17 mouse cellular contexts compared by ENCODE assay signal in genomic region chr16:56673420-56673819, GRCm38 (mm10).
"Had no signal": no experiment of that assay in that cellular context is flagged by ENCODE, and none has a peak within 500 bp of the region (broad histone marks: within the 10 kb centered on the region; RNA-seq: fewer than 3 reads in every experiment).

No protein-coding gene starts in this region.

- H3K4me1 ChIP-seq: liver, embryonic 13.5 days; liver, embryonic 15.5 days; midbrain, embryonic 13.5 days; midbrain, embryonic 15.5 days; neural tube, embryonic 12.5 days; stomach, embryonic 15.5 days had no signal

- H3K4me3 ChIP-seq: liver, embryonic 13.5 days; liver, embryonic 15.5 days; megakaryocyte, embryonic 14.5 days; midbrain, embryonic 13.5 days; midbrain, embryonic 15.5 days; neural tube, embryonic 12.5 days; stomach, embryonic 15.5 days had no signal

- ATAC-seq: liver, postnatal 0 days; midbrain, embryonic 13.5 days; midbrain, embryonic 15.5 days had no signal

- H3K27me3 ChIP-seq: liver, embryonic 13.5 days; liver, embryonic 15.5 days; megakaryocyte, embryonic 14.5 days; midbrain, embryonic 13.5 days; midbrain, embryonic 15.5 days; neural tube, embryonic 12.5 days; stomach, embryonic 15.5 days had no signal

- H3K4me2 ChIP-seq: liver, embryonic 11.5 days; liver, embryonic 13.5 days; liver, embryonic 15.5 days; midbrain, embryonic 11.5 days; midbrain, embryonic 13.5 days; midbrain, embryonic 15.5 days; neural tube, embryonic 12.5 days; stomach, embryonic 15.5 days had no signal

- H3K9me3 ChIP-seq: liver, embryonic 13.5 days; liver, embryonic 15.5 days; megakaryocyte, embryonic 14.5 days; midbrain, embryonic 13.5 days; midbrain, embryonic 15.5 days; neural tube, embryonic 12.5 days; stomach, embryonic 15.5 days had no signal

- H3K27ac ChIP-seq: liver, embryonic 13.5 days; liver, embryonic 15.5 days; macrophage; midbrain, embryonic 13.5 days; midbrain, embryonic 15.5 days; neural tube, embryonic 12.5 days; stomach, embryonic 15.5 days; stomach, postnatal 0 days had no signal

- H3K9ac ChIP-seq: liver, embryonic 13.5 days; liver, embryonic 15.5 days; liver, postnatal 0 days; midbrain, embryonic 13.5 days; midbrain, embryonic 15.5 days; neural tube, embryonic 12.5 days; stomach, embryonic 15.5 days had no signal

- DNase-seq: liver, embryonic 13.5 days; liver, postnatal 0 days; lung, postnatal 10 days; right cerebral cortex, postnatal 14 days; thymus, adult 2 months; thymus, postnatal 25 days; thymus, postnatal 4 days had no signal

- H3K36me3 ChIP-seq: liver, embryonic 13.5 days; liver, embryonic 15.5 days; midbrain, embryonic 13.5 days; midbrain, embryonic 15.5 days; neural tube, embryonic 12.5 days; stomach, embryonic 15.5 days had no signal
